Mouse (Mus musculus) kidney, postnatal 36 days (tissue): Measurements from ENCODE around the gene BC024978.

Experiments
- DNase-seq, 2 experiments: peaks; one replicate each; pipeline ENCODE4 v3.0.0; 2021 to 2022; ENCODE audit warnings: mixed read lengths in 2 of 2

The BC024978 gene

DNA sequence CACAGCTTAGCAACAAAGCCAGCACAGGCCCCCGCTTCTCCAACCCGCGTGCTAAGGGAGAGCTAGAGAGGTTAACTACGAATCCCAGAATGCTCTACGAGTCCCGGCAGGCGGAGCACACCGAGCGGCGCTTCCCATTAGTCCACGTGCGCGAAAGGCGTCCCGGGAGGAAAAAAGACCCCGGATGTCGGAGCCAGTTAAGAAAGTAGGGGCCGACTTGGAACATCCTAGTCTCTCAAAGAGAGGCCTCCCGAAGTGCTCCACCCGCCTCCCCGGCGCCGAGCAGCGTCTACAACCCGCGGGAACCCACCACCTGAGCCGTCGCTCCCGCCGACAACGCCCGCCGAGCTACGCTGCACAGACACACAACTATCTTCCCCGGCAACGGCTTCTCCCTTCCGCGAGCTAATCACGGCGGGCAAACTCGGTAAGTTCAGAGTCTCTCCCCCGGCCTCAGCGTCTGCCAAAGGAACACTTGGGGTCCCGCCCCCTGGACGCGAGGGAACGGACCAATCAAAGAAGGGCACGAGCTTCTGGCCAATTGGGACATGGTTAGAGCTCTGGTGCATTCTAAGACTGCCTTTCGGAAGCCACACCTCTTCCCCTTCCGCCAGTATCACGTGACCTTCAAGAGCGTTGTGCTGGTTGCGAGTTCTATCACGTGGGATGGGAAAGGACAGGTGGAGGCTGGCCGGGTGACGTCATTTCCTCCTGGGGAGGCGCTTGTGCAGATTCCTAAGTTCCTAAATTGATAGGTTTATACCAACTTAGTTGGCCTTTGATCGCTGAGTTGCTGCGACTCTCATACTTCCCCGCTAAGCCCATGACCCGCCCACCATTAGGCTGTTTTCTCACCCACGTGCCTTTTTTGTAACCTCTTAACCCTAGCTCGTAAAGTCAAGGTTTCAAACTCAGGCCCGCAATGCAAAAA, at the start of gene BC024978, which contains the start of gene Snrpa:
Gene BC024978 (plus strand): TSS at position 101 of the 931 bp plus-strand sequence.
Gene Snrpa (minus strand): TSS at position 591 of the 931 bp plus-strand sequence.
- peak; percentile 97 to 100 for DNase-seq

DNA sequence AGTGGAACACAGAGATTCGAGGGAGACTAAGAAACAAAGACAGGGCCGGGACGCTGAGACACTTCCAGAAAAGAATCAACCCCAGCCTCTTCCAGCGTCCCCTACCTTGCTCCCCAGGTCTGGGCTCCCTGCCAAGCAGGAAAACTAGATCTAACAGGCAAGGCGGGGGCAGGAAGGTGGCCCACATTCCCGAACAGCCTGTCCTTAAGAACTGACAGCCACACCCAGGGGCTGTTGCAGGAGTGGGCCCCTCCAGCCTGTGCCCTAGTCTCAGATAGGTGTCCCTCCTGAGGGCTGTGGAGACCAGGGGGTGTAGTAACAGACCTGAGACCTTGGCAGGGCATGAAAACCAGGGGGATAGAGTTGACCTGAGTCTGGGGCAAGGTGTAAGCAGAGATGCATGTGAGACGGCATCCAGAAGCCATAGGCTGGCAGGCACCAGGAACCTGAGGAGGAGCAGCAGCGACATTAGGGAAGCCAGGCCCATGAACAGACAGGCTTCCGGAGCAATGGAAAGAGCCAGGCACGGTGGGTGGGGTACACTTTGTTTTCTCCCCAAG, 42.3 kb upstream of the BC024978 start, which contains the start of gene Cyp2t4:
Gene Cyp2t4 (plus strand): TSS at position 510 of the 560 bp plus-strand sequence.
- peak; percentile 80 to 84 for DNase-seq

DNA sequence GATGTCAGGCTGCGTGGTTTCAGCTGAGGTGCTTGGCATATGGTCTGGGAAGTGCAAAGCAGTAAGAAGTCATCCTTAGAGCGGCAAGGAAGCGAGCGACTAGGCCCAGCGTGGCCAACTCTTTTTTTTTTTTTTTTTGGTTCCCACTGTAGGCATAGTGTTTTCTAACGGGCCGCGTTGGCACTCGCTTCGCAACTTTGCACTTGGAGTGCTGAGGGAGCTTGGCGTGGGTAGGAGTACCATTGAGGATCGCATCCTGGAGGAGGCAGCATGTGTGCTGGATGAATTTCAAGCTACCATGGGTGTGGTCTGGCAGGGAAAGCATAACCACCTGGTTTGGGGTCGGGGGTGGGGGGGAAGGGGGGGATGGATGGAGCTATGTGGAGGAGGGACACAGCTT, 39.6 kb upstream of the BC024978 start:
- DNase-seq: no peak

DNA sequence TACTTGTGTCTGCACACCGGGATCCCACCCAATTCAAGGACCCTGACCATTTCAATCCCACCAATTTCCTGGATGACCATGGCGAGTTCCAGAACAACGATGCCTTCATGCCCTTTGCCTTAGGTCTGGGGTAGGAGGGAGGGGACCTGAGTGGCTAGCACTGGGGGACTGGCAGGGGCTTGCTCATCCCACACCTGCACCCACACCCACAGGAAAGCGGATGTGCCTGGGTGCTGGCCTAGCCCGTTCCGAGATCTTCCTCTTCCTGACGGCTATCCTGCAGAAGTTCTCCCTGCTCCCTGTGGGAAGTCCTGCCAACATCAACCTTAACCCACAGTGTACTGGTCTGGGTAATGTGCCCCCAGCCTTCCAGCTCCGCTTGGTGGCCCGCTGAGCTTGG, 37.4 kb upstream of the BC024978 start:
- DNase-seq: no peak

DNA sequence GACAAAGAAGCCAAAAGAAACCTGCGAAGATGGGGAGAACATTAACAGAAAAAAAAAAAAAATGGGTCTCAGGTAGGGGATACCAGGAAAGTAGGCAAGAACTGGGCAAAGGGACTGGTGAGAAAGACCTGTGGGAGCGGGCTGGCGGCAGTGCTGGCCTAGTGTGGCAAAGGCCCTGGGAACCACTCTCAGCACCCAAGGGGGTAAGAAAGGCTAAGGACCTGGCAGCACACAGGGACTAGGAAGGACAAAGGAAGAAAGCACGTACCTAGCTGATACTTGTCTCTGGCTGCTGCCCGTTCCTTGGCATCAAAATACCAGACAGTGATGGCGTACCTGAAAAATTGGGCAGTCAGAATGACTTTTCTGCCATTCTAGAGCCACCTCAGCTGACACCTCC, 36.3 kb upstream of the BC024978 start:
- no peak for DNase-seq

DNA sequence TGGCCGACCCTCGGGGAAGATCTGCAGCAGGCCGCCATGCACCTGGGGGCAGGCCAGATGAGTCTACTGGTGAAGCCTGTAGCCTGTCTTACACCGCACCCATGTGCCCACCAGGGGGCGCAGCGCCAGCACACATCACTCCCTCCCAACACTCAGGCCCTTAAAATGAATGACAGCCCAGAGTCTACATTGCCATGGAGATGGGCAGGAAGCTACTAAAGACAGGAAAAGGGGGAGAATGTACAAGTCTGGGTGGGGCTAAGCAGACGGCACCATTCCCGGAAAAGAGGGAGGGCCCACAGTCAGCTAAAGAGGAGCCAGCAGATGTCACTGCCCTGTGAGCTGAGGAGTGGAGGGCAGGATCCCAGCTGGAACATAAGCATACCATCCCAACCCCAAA, 35.7 kb upstream of the BC024978 start:
- DNase-seq: peak; percentile 95

DNA sequence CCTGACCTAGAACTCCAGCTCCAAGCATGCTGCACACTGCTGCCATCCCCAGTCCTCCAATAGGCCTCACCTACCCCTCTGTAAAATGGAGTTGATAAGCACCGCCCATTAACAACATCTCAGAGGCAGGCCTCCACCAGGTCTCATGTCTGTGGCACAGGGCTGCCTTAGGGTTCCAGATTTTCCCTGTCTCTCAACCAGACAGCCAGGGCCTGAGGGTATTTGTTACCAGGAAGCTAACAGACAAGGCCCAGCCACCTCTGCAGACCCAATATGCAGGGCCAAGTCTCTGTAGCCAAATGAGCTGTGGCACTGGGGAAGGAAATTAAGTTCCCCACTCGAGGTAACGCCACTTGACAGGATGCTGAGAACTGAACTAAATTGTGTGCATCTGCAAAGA, 34.7 kb upstream of the BC024978 start:
- DNase-seq: no peak

DNA sequence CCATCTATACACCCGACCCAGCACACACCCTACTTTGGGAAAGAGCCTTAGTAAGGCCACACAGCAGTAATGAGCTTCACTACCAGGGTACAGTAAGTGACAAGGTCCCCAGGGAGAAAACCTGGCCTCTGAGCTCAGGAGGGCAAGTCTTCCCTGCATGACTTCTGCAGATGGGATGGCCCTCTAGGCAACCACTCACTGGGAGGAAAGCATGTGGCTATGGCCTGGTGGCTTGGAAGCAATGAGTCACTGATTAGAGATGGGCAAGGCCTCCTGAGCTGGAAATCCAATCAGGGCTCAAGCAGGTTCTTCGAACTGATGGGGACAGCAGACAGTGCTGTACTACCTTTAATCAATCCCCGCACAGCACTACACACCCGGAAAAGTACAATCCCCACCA, 33.8 kb upstream of the BC024978 start:
- DNase-seq: no peak

DNA sequence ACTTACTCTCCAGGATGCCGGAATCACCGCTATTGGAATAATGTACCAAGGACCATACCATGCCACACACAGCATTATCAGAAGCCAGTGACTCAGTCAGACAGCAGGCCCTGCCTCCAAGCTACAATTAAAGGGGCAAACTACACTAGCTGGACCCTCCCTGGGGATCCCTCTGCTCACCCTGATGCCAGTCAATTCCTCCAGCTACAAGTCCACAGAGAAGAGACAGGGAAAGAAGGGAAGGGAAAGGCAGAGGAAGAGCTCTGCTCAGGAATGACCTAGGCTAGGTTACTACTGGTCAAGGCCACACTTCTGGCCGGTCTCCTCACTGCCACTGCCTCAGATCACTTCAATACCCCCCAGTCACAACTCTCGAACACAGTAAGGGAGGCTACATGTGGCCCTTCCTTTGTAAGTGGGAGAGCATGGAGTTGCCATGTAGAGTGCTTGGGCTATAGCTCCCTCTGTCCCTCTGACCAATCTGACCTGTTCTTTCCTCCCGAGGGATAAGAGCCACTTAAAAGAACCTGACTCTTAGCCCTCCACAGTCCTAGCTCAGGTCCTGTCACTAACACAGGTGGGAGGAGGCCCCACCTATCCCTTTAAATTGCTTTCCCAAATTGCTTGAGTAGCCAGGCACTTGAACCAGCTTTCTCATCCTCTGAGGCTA, 32.7 kb upstream of the BC024978 start:
- no peak for DNase-seq

DNA sequence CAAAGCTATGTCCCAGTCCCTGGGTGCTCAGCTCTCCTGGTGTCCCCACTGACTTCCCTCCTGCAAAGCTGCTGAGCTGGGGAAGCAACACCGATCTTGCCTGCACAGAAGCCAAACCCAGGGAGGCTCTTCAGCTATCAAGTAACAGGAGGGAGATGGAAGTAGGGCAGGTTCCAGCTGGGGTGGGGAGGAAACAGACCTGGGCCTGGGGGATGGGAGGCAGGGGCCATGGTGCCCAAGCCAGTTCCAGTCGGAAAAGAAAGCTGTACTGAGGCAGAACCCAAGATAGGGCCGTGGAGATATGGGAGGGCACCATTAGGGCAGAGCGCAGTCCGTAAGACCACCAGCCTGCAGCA, 32.2 kb upstream of the BC024978 start:
- no peak for DNase-seq

DNA sequence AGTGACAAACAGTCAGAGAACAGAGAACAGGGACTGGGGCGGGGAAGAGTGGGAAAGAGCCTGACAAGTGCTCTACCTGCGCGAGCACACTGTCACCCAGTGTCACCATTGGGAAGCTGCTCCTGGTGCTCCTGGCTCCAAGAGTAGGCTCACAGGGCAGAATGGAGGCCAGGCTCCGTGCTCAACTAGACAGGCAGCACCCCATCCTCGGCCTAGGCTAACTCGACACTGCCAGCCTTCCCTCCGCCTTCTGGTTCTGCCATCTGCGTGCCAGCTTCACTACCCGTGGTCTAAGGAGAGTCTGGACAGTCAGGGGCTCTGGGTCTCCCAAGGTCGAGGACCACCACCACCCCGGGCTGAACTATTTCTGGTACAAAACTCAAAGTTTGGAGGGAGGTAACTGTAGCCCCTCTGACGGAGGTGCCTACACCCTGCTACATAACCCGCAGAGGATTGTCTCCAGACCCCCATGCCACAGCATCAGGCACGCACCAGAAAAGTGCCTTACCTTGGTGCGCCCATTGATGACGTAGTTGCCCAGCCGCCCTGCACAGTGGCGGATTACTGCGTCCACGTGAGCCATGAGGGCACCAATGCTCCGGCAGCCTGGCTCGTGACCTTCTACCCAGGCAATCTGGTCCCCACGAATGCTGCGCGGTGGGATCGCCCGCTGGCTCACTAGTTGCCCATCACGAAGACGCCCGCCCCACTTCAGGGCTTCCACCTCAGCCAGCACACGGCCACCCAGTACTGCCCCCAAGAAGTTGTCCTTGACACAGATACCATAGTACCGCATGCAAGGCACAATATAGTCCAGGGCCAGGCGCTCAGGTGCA, 31.3 kb upstream of the BC024978 start:
- DNase-seq: peak in 1 of 2 experiments; percentile 59

DNA sequence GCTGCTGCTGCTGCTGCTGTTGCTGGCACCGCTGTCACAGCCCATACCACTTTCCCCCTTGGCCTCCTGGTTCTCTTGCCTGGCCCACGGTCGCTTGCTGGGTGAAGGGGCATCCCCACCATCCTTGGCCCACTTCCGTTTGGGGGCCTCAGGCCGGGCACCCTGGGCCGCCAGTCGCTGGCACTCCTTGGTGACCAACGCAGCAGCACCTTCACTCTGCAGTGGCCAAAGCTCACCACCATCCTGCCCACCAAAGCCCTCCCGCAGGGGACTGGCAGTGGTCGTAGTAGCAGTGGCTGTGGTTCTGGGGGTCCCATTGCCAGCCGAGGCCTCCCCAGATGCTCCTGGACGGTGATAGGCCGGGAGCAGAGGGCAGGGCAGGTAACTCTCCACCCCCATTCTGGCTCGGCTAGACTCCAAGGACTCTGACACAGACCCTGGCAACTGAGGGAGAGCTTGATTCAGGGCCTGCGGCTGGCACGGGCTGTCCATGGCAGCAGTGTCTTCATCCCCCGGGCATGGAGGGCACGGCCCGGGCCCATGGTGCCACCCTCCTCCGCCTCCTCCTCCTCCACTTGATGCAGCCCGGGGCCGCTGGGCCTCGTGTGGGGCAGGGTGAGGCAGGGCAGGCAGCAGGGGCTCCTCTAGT, 30.4 kb upstream of the BC024978 start:
- peak; percentile 56 to 73 for DNase-seq

DNA sequence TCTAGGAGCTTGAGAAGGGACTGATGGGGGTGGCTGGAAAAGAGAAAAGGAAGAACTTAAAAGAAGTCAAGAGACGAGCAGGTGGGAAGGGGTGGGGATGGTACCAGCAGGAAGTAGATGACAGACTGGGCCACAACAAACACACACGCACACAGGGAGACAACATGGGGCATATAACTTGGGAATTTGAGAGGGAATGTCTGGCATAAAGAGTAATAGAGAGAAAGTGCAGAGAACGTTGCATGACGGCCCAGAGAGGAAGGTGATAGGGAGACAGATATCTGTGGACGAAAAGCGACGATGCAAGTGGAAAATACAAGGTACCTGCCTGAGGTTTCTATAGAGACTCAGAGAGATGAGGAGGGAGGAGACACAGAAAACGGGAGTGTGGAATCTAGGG, 29.9 kb upstream of the BC024978 start:
- DNase-seq: no peak

DNA sequence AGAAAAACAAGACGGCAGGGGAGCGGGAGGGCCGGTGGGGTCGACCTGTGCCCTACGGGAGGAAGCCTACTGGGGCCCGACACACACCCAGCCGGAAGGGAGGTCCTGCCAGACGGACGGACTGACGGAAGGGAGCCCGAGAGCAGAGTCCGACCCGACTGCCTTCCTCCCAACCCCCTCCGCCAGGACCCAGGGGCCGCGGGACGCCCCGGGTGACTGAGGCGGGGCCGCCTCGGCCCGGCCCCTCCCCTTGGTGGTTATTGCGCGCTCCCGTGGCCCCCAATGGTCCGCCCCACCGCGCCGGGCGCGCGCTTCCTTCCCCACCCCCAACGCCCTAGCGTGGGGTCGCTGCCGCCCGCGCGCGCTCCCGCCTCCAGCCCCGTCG, 29.4 kb upstream of the BC024978 start:
- peak; percentile 94 to 95 for DNase-seq

DNA sequence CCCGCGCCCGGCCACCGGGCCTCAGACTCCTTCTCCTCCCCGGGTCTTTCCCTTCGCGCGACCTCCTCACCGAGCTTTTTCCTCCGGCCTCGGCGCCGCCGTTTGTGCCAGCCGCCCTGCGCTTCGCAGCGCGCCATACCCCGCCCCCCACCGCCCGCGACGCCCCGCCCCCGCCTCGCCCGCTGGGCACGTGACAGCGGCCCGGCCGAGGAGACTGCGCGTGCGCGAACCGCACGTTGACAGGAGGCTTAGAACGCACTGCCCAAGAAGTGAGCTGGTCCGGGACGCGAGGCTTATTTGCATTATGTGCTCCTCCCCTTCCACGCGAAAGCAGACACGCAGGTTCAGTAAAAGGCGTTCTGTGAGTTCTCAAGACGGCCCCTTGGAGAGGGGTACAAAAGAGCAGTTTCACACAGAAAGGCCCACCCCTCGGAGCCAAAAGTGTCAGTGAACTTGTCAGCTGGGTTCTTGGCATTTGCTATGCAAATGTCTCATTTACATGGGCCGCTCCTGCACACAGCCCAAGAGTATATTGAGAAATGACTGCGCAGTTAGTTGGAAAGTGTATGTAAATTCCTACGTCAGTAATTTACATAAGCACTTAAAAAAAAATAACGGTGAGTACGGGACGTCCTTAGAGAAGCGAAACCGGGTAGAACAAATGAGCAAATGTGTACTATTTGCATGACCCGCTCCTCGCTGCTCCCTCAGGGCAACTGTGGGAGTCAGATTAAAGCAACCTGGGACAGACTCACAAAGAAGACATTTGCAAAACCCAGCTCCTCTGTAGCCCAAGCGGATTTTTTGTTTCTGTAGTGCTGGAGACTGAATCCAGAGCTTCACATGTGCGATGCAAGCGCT, 28.7 kb upstream of the BC024978 start, which contains the start of gene Egln2:
Gene Egln2 (minus strand): TSS at position 189 of the 861 bp plus-strand sequence.
- DNase-seq: peak; percentile 97 to 98

DNA sequence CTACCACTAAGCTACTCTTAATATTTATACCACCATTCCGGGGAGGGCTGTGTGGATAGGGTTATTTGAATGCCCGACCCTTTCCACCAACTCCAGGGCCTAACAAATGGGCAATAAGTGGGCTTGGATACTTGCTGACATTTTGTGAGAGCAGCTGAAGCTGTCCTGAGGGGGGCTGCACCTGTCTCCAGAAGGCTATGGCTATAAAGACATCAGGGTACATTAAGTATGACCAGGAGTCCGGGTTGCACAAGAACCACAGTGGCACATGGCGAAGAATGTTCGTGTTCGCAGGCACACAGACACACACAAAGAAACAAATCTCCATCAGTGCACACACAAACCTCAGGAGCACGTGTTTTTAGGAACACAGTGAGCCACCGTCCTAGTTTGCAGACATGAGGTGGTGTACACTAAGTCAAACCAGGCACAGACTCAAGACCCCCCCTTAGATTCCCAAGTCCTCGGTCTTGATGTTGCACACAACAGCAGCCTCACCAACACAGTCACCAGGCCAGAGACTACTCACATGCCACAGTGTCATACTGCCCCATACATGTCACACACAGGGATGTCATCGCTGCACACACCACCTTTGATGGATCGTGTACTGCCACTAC, 28.0 kb upstream of the BC024978 start:
- DNase-seq: no peak

DNA sequence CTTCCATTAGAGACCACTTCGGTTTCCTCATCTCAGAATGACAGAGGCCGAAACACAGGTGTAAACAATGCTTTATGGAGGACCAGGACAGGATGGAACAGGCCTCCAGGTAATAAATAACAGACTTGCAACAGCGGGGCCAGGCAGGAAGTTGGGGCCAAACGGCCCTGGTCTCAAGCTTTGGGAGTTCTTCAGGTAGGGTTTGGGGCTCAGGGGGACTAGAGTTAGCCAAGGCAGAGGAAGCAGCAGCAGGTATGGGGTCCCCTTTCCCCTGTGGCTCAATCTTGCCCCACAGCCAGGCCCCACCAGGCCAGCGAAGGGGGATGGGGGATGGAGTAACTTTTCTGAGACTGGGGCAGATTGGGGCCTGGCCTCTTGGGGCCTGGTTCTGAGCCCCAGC, 27.2 kb upstream of the BC024978 start:
- peak; percentile 45 to 49 for DNase-seq

DNA sequence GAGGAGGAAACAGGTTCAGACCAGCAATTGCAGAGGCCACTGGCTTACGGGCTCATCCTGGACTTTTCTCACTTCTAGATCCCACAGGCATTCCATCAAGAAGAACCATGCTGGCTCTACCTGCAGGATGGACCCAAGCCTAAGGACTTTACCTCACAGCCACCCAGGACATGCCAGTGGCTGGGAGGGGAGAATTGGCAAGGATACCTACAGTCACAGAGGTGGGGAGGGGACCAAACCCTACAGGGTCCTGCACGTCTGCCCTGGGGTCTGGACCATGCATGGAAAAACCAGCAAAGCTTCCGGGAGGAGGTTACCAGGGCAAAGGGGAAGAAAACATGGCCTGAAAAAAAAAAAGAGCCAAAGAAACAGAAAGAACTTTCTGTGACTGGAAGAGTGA, 24.6 kb upstream of the BC024978 start:
- no peak for DNase-seq

DNA sequence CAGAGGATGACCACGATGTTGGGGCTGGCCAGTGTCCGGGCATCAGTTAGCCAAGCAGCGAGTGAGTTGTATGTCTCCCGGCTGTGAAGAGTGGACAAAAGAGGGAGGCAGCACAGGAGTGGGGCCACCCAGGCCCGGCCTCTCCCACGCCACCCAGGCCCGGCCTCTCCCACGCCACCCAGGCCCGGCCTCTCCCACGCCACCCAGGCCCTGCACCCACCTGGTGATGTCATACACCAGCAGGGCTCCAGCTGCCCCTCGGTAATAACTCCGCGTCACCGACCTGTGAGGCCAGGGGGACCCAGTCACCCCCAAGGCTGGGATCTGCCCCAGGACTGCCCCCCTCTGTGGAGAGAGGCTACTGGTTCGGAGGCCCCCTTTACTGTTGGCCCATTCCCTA, 21.1 kb upstream of the BC024978 start:
- DNase-seq: no peak

DNA sequence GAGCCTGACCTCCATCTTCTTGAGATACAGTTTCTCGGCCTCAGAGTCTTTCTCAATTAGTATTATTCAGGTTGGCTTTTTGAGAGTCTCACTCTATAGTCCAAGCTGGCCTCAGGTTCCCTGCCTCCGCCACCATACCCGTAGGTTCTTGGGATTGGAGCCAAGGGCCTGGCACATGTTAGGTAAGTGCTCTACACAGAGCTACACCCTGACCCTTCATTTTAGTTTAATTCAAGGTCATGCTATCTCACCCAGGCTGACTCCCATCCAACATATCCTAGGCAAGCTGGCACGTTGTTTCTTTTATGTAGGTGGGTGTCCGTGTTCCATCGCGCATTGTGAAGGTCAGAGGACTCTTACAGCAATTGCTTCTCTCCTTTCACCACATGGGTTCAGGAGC, 20.7 kb upstream of the BC024978 start:
- DNase-seq: no peak

DNA sequence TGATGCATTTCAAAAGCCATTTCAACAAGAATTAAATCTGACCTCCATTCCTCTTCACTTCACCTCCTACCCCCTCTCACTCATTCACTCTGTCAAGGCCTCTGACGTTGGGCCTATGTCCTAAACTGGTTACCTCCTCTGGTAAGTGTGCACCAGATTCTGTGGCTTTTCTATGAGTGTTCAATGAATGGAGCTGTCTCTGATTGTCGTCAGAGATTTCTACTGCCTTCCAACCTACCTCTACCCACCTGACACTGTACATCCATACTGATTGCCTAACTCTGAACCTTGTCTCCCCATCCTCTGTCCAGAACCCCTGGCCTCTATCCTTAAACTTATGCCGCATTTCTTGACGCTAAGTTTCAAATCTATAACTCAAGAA, 17.6 kb upstream of the BC024978 start:
- DNase-seq: no peak
